Mouse (Mus musculus) 3134 (cell line): ENCODE measurements at regions not wholly inside any gene's neighbourhood (a gene's known extent, or its start where the extent isn't known, plus 50 kb on each side); places are given as distances from the start of the nearest gene placed in this dataset.
"Not testable (repeated sequence)": the region's sequence is repeated elsewhere in the genome, so short reads cannot be mapped to it uniquely, and the experiment has no call there.

Experiments used
- DNase-seq: peaks from one replicate; pipeline ENCODE4 v3.0.0-alpha.2; 2011; ENCODE audit warnings: low spot score; ENCODE audit not compliant: insufficient read length; ENCODE audit errors: extremely low read depth

GRCm38 (mm10) chr16:55758707-55759067 is 80.0 kb downstream of the Nfkbiz start:
- DNase-seq, result no peak

GRCm38 (mm10) chr16:55757952-55758706 is 80.6 kb downstream of the Nfkbiz start:
- no peak for DNase-seq

- DNase-seq, result not testable (repeated sequence)
These were observed 81.3 kb downstream of the Nfkbiz start for GRCm38 (mm10) chr16:55757422-55757815.

- no peak for DNase-seq
These were observed 81.8 kb downstream of the Nfkbiz start for GRCm38 (mm10) chr16:55756764-55757421.

- DNase-seq, result no peak
These were observed 83.3 kb downstream of the Nfkbiz start for GRCm38 (mm10) chr16:55755309-55755832.

GRCm38 (mm10) chr16:55754092-55754763 is 84.5 kb downstream of the Nfkbiz start:
- peak; percentile 67 for DNase-seq

GRCm38 (mm10) chr16:55753380-55753779 is 85.3 kb downstream of the Nfkbiz start:
- DNase-seq, result no peak

GRCm38 (mm10) chr16:55747250-55747649 is 91.4 kb downstream of the Nfkbiz start:
- no peak for DNase-seq

GRCm38 (mm10) chr16:55746159-55746558 is 92.5 kb downstream of the Nfkbiz start:
- no peak for DNase-seq

GRCm38 (mm10) chr16:55745094-55745493 is 93.6 kb downstream of the Nfkbiz start:
- DNase-seq, result no peak

GRCm38 (mm10) chr16:55741099-55741863 is 97.4 kb downstream of the Nfkbiz start:
- DNase-seq, result no peak

GRCm38 (mm10) chr16:55738741-55739140 is 100.0 kb downstream of the Nfkbiz start:
- no peak for DNase-seq

- no peak for DNase-seq
These were observed 103.2 kb downstream of the Nfkbiz start for GRCm38 (mm10) chr16:55735476-55735968.

GRCm38 (mm10) chr16:55734301-55734700 is 104.4 kb downstream of the Nfkbiz start:
- no peak for DNase-seq

GRCm38 (mm10) chr16:55733751-55734150 is 104.9 kb downstream of the Nfkbiz start:
- DNase-seq, result peak; percentile 33

GRCm38 (mm10) chr16:55731003-55731402 is 107.7 kb downstream of the Nfkbiz start:
- DNase-seq, result peak; percentile 68

- no peak for DNase-seq
These were observed 112.2 kb downstream of the Nfkbiz start for GRCm38 (mm10) chr16:55726538-55726937.

- DNase-seq, result no peak
These were observed 118.3 kb downstream of the Nfkbiz start for GRCm38 (mm10) chr16:55720430-55720829.

GRCm38 (mm10) chr16:55710017-55710416 is 128.7 kb downstream of the Nfkbiz start:
- no peak for DNase-seq

GRCm38 (mm10) chr16:55706502-55706901 is 132.2 kb downstream of the Nfkbiz start:
- DNase-seq, result no peak
